Mouse (Mus musculus) liver, embryonic 15.5 days (tissue): ENCODE data around the gene Rab3gap2. TPM values are rescaled to one million over a fixed set of nuclear protein-coding genes. Genes with fewer than 3 reads are reported as not detected.

Experiments
- ATAC-seq: fragments of 200-750 bp; cut with Nextera tagmentation; 2 replicates; pipeline ENCODE4 v1.8.0; 2017; ENCODE audit warnings: moderate number of reproducible peaks, mild to moderate bottlenecking, moderate library complexity; ENCODE audit not compliant: insufficient read depth
- H3K27ac ChIP-seq: fragments of 300-500 bp; sonication (generic); replicated peaks from 2 replicates; pipeline ENCODE4 v1.5.1; 2015; ENCODE audit warnings: mild to moderate bottlenecking, inconsistent platforms
- H3K27me3 ChIP-seq: fragments of 300-500 bp; sonication (generic); 2 replicates; pipeline ENCODE4 v1.6.1; 2015; ENCODE audit warnings: mild to moderate bottlenecking, inconsistent platforms
- H3K36me3 ChIP-seq: fragments of 300-500 bp; sonication (generic); replicated peaks from 2 replicates; pipeline ENCODE4 v1.6.1; 2015; ENCODE audit warnings: moderate library complexity, mild to moderate bottlenecking, inconsistent platforms
- H3K4me1 ChIP-seq: fragments of 300-500 bp; sonication (generic); replicated peaks from 2 replicates; pipeline ENCODE4 v1.6.1; 2015; ENCODE audit warnings: inconsistent platforms
- H3K4me2 ChIP-seq: fragments of 300-500 bp; sonication (generic); 2 replicates; pipeline ENCODE4 v1.6.1; 2015; ENCODE audit warnings: moderate library complexity, mild to moderate bottlenecking, inconsistent platforms
- H3K4me3 ChIP-seq: fragments of 300-500 bp; sonication (generic); replicated peaks from 2 replicates; pipeline ENCODE4 v1.5.1; 2015; ENCODE audit warnings: mild to moderate bottlenecking, inconsistent platforms
- H3K9ac ChIP-seq: fragments of 300-500 bp; sonication (generic); 2 replicates; pipeline ENCODE4 v1.6.1; 2015; ENCODE audit warnings: moderate library complexity, mild to moderate bottlenecking, inconsistent platforms
- H3K9me3 ChIP-seq: fragments of 300-500 bp; sonication (generic); replicated peaks from 2 replicates; pipeline ENCODE4 v1.6.1; 2016; ENCODE audit warnings: inconsistent platforms
- WGBS: fragments of 180-500 bp; shearing (Covaris S2); methylation state at CpG from one replicate; pipeline ENCODE4 v1.1.7; 2015; ENCODE audit warnings: mixed read lengths; ENCODE audit not compliant: insufficient replicate concordance; 5-methylcytosine and 5-hydroxymethylcytosine counted together
- polyA plus RNA-seq: library from polyadenylated mRNA; unstranded; fragments of >200 nt; fragmentation: Nextera tagmentation; extraction: Ambion mirVana; gene quantifications from 2 replicates; pipeline ENCODE4 v1.2.1, GENCODE M21; 2015

Rab3gap2 gene
- polyA plus RNA-seq, 1 experiment from 2014 or later = 11.6 TPM

GRCm38 (mm10) chr1:185226889-185227288, 23.0 kb downstream of the Rab3gap2 start:
- no peak overlapping the region for H3K9ac ChIP-seq
- ATAC-seq = no peak
- H3K27ac ChIP-seq = no peak overlapping the region
- H3K27me3 ChIP-seq = no peaks in the 10 kb centered on the region
- no peak overlapping the region for H3K4me3 ChIP-seq
- peaks cover 42% of the 10 kb centered on the region for H3K36me3 ChIP-seq
- no peak overlapping the region for H3K4me2 ChIP-seq
- H3K9me3 ChIP-seq = no peaks in the 10 kb centered on the region
- peaks cover 25% of the 10 kb centered on the region for H3K4me1 ChIP-seq
- WGBS = 88% methylated on average over 6 of the region's 6 CpGs

DNA sequence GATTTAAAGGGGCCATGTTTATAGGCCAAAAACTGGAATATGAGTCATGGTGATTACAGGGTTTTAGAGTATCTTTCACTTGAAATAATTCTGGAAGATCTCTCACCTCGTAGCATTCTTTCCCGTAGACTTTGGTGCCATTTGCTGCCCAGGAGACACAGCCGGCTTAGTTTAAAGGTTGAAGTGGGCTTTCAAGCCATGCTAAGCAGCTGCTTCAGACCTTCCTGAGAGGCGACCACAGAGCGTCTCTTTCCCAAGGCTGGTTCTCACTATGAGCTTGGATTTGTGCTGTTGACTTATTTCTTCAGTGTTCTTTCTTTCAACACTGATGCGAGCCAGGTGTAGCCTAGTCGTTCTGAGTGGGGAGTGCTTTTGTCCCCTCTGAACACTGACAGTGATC, 23.8 kb downstream of the Rab3gap2 start:
- peaks cover 25% of the 10 kb centered on the region for H3K4me1 ChIP-seq
- H3K27ac ChIP-seq = no peak overlapping the region
- WGBS = 77% methylated on average over 7 of the region's 7 CpGs
- no peaks in the 10 kb centered on the region for H3K27me3 ChIP-seq
- no peak for ATAC-seq
- no peaks in the 10 kb centered on the region for H3K9me3 ChIP-seq
- H3K9ac ChIP-seq = no peak overlapping the region
- H3K4me3 ChIP-seq = no peak overlapping the region
- no peak overlapping the region for H3K4me2 ChIP-seq
- peaks cover 33% of the 10 kb centered on the region for H3K36me3 ChIP-seq

GRCm38 (mm10) chr1:185229406-185230201, 25.7 kb downstream of the Rab3gap2 start:
- ATAC-seq = peak; percentile 83

DNA sequence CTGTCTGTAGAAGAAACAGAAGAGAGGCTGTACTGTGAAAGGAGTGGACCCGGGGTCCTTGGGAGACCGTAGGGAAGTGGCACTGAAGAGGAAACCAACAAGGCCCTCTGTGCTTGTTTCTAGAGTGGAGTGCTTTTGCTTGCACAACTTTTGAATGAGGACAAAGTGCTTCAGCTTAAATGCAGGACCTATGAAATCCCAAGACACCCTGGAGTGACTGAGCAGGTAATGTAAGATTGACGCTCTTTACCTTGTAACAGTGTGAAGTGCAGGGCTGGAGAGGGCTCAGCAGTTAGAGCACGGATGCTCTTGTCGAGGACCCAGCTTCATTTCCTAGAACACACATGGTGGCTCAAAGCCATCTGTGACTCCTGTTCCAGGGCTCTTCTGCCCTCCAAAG, 31.9 kb downstream of the Rab3gap2 start:
- Histone ChIP-seq H3K9me3 (no peaks in the 10 kb centered on the region), H3K36me3 (peaks cover 52% of the 10 kb centered on the region), H3K4me3 (no peak overlapping the region), H3K4me2 (no peak overlapping the region), H3K27me3 (no peaks in the 10 kb centered on the region), H3K9ac (no peak overlapping the region), H3K27ac (no peak overlapping the region), H3K4me1 (peaks cover under 1% of the 10 kb centered on the region)
- 79% methylated on average over 5 of the region's 5 CpGs for WGBS
- no peak for ATAC-seq

More at GRCm38 (mm10) chr1:185229406-185230201, 25.7 kb downstream of the Rab3gap2 start:
- peaks cover 25% of the 10 kb centered on the region for H3K4me1 ChIP-seq
- H3K36me3 ChIP-seq = peaks cover 24% of the 10 kb centered on the region
- WGBS = 43% methylated on average over 7 of the region's 7 CpGs
- no peak overlapping the region for H3K9ac ChIP-seq
- no peaks in the 10 kb centered on the region for H3K9me3 ChIP-seq
- H3K4me2 ChIP-seq = no peak overlapping the region
- no peak overlapping the region for H3K4me3 ChIP-seq
- no peaks in the 10 kb centered on the region for H3K27me3 ChIP-seq
- peak overlapping the region; percentile 29; the same call in 1 of the 2 replicates for H3K27ac ChIP-seq

- Histone ChIP-seq H3K27ac (no peak overlapping the region), H3K36me3 (peaks cover 59% of the 10 kb centered on the region), H3K4me1 (no peaks in the 10 kb centered on the region), H3K9me3 (no peaks in the 10 kb centered on the region), H3K4me3 (no peak overlapping the region), H3K27me3 (no peaks in the 10 kb centered on the region), H3K4me2 (no peak overlapping the region), H3K9ac (no peak overlapping the region)
- no peak for ATAC-seq
- WGBS = 79% methylated on average over 4 of the region's 4 CpGs
These were observed 32.6 kb downstream of the Rab3gap2 start for GRCm38 (mm10) chr1:185236530-185236929.

DNA sequence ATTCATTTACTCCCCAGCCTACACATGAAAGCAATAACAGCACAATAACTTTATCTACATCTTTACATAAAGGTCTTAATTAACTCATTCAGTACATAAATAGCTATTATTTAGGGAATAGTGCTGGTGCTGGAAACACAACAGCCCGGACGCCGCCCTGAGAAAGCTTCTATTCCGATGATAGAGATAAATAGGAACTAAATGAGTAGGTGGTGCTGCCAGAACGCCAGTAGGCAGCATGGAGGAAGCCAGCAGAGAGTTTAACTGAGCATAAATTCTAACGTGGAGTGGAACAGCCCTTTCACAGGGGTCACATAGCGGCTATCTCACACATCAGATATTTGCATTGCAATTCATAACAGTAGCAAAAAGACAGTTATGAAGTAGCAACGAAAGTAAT, 39.1 kb downstream of the Rab3gap2 start:
- no peak overlapping the region for H3K9ac ChIP-seq
- H3K9me3 ChIP-seq = no peaks in the 10 kb centered on the region
- no peaks in the 10 kb centered on the region for H3K4me1 ChIP-seq
- H3K4me3 ChIP-seq = no peak overlapping the region
- H3K27ac ChIP-seq = no peak overlapping the region
- ATAC-seq = no peak
- H3K4me2 ChIP-seq = no peak overlapping the region
- WGBS = 85% methylated on average over 8 of the region's 8 CpGs
- peaks cover 67% of the 10 kb centered on the region for H3K36me3 ChIP-seq
- no peaks in the 10 kb centered on the region for H3K27me3 ChIP-seq

DNA sequence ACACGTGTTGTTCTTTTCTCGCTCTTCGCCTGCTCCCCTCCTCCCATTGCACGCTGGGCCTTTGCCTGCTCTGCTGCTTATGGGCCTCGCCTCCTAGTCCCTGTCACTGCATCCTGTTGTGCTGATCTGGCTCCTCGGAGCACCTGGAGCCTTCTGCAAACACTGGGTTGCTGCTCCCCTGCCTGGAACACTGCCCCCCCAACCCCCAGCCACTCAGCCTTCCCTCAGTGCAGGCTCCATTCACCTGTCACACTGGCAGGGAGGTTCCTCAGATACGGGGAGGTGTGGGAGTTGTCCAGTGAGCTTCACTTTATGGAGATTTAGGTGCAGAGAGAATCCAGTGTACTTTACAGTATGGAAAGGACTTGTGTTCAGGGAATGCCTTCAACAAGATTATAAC, 41.5 kb downstream of the Rab3gap2 start:
- Histone ChIP-seq H3K4me1 (no peaks in the 10 kb centered on the region), H3K27ac (no peak overlapping the region), H3K4me2 (no peak overlapping the region), H3K9me3 (no peaks in the 10 kb centered on the region), H3K27me3 (no peaks in the 10 kb centered on the region), H3K9ac (no peak overlapping the region), H3K4me3 (no peak overlapping the region), H3K36me3 (peaks cover 71% of the 10 kb centered on the region)
- 76% methylated on average over 7 of the region's 7 CpGs for WGBS
- ATAC-seq = no peak

- no peaks in the 10 kb centered on the region for H3K9me3 ChIP-seq
- H3K4me2 ChIP-seq = no peak overlapping the region
- H3K4me1 ChIP-seq = no peaks in the 10 kb centered on the region
- no peak overlapping the region for H3K4me3 ChIP-seq
- 80% methylated on average over 20 of the region's 20 CpGs for WGBS
- ATAC-seq = peak; percentile 38; the same call in 1 of the 2 replicates
- no peaks in the 10 kb centered on the region for H3K27me3 ChIP-seq
- no peak overlapping the region for H3K9ac ChIP-seq
- H3K27ac ChIP-seq = 0 out of 2 replicates have a peak overlapping the region, but pooled peaks have one; percentile 24
- peaks cover 72% of the 10 kb centered on the region for H3K36me3 ChIP-seq
These were observed 43.6 kb downstream of the Rab3gap2 start for GRCm38 (mm10) chr1:185247429-185248085.

DNA sequence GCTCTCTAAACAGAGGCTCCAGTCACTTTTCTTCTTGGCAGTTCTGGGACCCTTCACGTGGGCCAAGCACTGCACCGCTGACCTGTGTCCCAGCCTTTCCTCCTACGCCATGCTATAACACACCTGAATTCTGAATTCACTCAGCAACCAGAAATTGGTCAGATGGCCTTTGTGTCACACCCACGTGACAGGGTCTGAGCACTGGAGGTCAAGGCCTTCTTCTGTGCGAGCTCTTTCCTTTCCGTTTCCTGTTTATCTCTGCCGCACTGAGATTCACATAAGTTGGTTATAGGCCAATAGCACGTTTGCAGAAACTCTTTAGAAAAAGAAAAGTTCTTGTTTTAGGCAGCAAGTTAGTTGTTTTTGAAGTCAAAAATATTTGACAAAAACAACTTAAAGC, 44.8 kb downstream of the Rab3gap2 start:
- Histone ChIP-seq H3K4me2 (no peak overlapping the region), H3K9ac (no peak overlapping the region), H3K36me3 (peaks cover 72% of the 10 kb centered on the region), H3K27me3 (no peaks in the 10 kb centered on the region), H3K27ac (no peak overlapping the region), H3K4me1 (no peaks in the 10 kb centered on the region), H3K4me3 (no peak overlapping the region), H3K9me3 (no peaks in the 10 kb centered on the region)
- no peak for ATAC-seq
- 77% methylated on average over 8 of the region's 8 CpGs for WGBS

DNA sequence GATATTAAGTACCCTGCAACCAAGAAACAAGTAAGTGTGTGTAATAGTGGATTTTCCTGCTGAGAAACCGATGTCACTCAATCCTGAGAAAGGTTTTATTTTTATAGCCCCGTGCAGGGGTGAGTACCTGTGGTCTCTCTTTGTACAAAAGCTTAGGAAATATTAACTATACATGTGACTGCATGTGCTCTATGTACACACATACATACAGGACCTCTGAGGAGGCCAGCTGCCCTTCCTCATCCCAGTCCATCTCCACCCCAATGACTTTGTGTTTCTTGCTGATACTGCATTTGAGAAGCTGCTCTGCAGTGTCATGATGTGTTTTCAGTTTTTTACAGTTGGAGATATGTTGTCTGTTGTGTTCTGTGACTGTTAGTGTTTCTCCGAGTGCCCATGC, 48.4 kb downstream of the Rab3gap2 start:
- WGBS = 89% methylated on average over 3 of the region's 3 CpGs
- peaks cover 79% of the 10 kb centered on the region for H3K36me3 ChIP-seq
- no peaks in the 10 kb centered on the region for H3K4me1 ChIP-seq

GRCm38 (mm10) chr1:185253140-185253892, 49.4 kb downstream of the Rab3gap2 start:
- Histone ChIP-seq H3K36me3 (peaks cover 73% of the 10 kb centered on the region), H3K4me2 (no peak overlapping the region), H3K4me1 (no peaks in the 10 kb centered on the region), H3K27ac (no peak overlapping the region), H3K9ac (no peak overlapping the region), H3K9me3 (no peaks in the 10 kb centered on the region), H3K4me3 (no peak overlapping the region), H3K27me3 (no peaks in the 10 kb centered on the region)
- 68% methylated on average over 12 of the region's 12 CpGs for WGBS
- no peak for ATAC-seq

More for the DNA sequence above, 48.4 kb downstream of the Rab3gap2 start:
- Histone ChIP-seq H3K9ac (no peak overlapping the region), H3K4me2 (no peak overlapping the region), H3K4me3 (no peak overlapping the region), H3K9me3 (no peaks in the 10 kb centered on the region), H3K27me3 (no peaks in the 10 kb centered on the region), H3K27ac (no peak overlapping the region)
- ATAC-seq = no peak
